Mouse (Mus musculus) thymus, postnatal 0 days (tissue): ENCODE results near the gene Olfr521. TPM values are rescaled to one million over a fixed set of nuclear protein-coding genes. Genes with fewer than 3 reads are reported as not detected.
A peak's percentile ranks its signal among the peaks of the same experiment; 100 is the strongest.
"Not testable (repeated sequence)": the region's sequence is repeated elsewhere in the genome, so short reads cannot be mapped to it uniquely, and the experiment has no call there.

Source experiments
- DNase-seq: peaks from one replicate; pipeline ENCODE4 v3.0.0-alpha.2; 2015; ENCODE audit warnings: low spot score
- polyA plus RNA-seq: library from polyadenylated mRNA; unstranded; fragments of >200 nt; fragmentation: Nextera tagmentation; extraction: Ambion mirVana; gene quantifications from 2 replicates; pipeline ENCODE4 v1.2.1, GENCODE M21; 2015

Gene Olfr521
- polyA plus RNA-seq: not detected in 2 replicates

GRCm38 (mm10) chr7:99763207-99763606 is at the start of gene Olfr521:
Gene Olfr521, plus strand, starts transcription at chr7:99763507.
- DNase-seq: no peak

- DNase-seq: no peak
Observed at GRCm38 (mm10) chr7:99716536-99716935, 46.8 kb upstream of the Olfr521 start.

- DNase-seq: no peak
Observed at GRCm38 (mm10) chr7:99729973-99730372, 33.3 kb upstream of the Olfr521 start, which contains the start of gene Olfr520. Gene Olfr520, plus strand, starts transcription at chr7:99730273.

GRCm38 (mm10) chr7:99734612-99735011 is 28.7 kb upstream of the Olfr521 start:
- no peak for DNase-seq

- DNase-seq: not testable (repeated sequence)
Observed at GRCm38 (mm10) chr7:99735491-99735890, 27.8 kb upstream of the Olfr521 start.

- no peak for DNase-seq
Observed at GRCm38 (mm10) chr7:99739276-99739675, 24.0 kb upstream of the Olfr521 start.

GRCm38 (mm10) chr7:99781385-99781784 is 18.1 kb downstream of the Olfr521 start:
- DNase-seq: peak; percentile 49

GRCm38 (mm10) chr7:99781916-99782315 is 18.6 kb downstream of the Olfr521 start:
- DNase-seq: no peak

GRCm38 (mm10) chr7:99783421-99783820 is 20.1 kb downstream of the Olfr521 start:
- no peak for DNase-seq

- no peak for DNase-seq
Observed at GRCm38 (mm10) chr7:99785553-99785952, 22.2 kb downstream of the Olfr521 start.

- no peak for DNase-seq
Observed at GRCm38 (mm10) chr7:99786774-99787173, 23.5 kb downstream of the Olfr521 start.

GRCm38 (mm10) chr7:99787935-99788334 is 24.6 kb downstream of the Olfr521 start:
- DNase-seq: no peak

- no peak for DNase-seq
Observed at GRCm38 (mm10) chr7:99788563-99788962, 25.3 kb downstream of the Olfr521 start.

- no peak for DNase-seq
Observed at GRCm38 (mm10) chr7:99790816-99791215, 27.5 kb downstream of the Olfr521 start.

- DNase-seq: peak; percentile 17
Observed at GRCm38 (mm10) chr7:99794096-99794495, 30.8 kb downstream of the Olfr521 start.

- DNase-seq: peak; percentile 83
Observed at GRCm38 (mm10) chr7:99795192-99795981, 32.1 kb downstream of the Olfr521 start.

GRCm38 (mm10) chr7:99796471-99796870 is 33.2 kb downstream of the Olfr521 start:
- DNase-seq: peak; percentile 5

- no peak for DNase-seq
Observed at GRCm38 (mm10) chr7:99797261-99797660, 34.0 kb downstream of the Olfr521 start.

- peak; percentile 87 for DNase-seq
Observed at GRCm38 (mm10) chr7:99797911-99798647, 34.8 kb downstream of the Olfr521 start.

GRCm38 (mm10) chr7:99799118-99799517 is 35.8 kb downstream of the Olfr521 start:
- DNase-seq: no peak

- DNase-seq: no peak
Observed at GRCm38 (mm10) chr7:99803535-99803934, 40.2 kb downstream of the Olfr521 start.

- not testable (repeated sequence) for DNase-seq
Observed at GRCm38 (mm10) chr7:99804033-99804432, 40.7 kb downstream of the Olfr521 start.
